Mouse (Mus musculus): ENCODE results near the gene Nanp. TPM values are rescaled to one million over a fixed set of nuclear protein-coding genes. Genes with fewer than 3 reads are reported as not detected.

Nanp gene
- polyA plus RNA-seq (2012; rRNA removed): 28.0 and 31.8 TPM in 2 replicates

GRCm38 (mm10) chr2:151039232-151039695, at the start of gene Nanp, which contains the start of gene Ninl:
Nanp (minus strand) TSS chr2:151039398.
Ninl (minus strand) TSS chr2:151039382.

Other genes with a start within 250 kb of the Nanp start
- gene Abhd12, start 134.7 kb downstream of the Nanp start, polyA plus RNA-seq (2012; rRNA removed): 9.8 and 11.2 TPM in 2 replicates
- 29.7 and 35.4 TPM in 2 replicates for gene Gins1, start 134.0 kb downstream of the Nanp start, polyA plus RNA-seq (2012; rRNA removed)
- gene Ninl, start within 50 bp of the Nanp start, polyA plus RNA-seq (2012; rRNA removed): 13.8 and 17.0 TPM in 2 replicates
- not detected in 2 replicates for gene Gm14151, start 53.0 kb upstream of the Nanp start, polyA plus RNA-seq (2012; rRNA removed)
- gene Gm14147, start 58.8 kb upstream of the Nanp start, polyA plus RNA-seq (2012; rRNA removed): not detected in 2 replicates